Mouse (Mus musculus): ENCODE data around the gene Ybx2. TPM values are rescaled to one million over a fixed set of nuclear protein-coding genes. Genes with fewer than 3 reads are reported as not detected.

Gene Ybx2
- total RNA-seq (2014; rRNA removed): 7.8 and 22.8 TPM in 2 replicates
- polyA plus RNA-seq (2015; fragmentation: Nextera tagmentation; extraction: Ambion mirVana): 1.5 and 2.5 TPM in 2 replicates

GRCm38 (mm10) chr11:69935137-69935879 lies at the start of gene Ybx2:
TSS of gene Ybx2 (plus strand) at chr11:69935796.
- H3K9me3 ChIP-seq (ENCODE audit: low read length): no peaks in the 10 kb centered on the region
- H3K4me2 ChIP-seq (ENCODE audit: low read depth): peak within 1 kb of the TSS; percentile 98
- peak; percentile 93 for ATAC-seq
- H3K9ac ChIP-seq: peak within 1 kb of the TSS; percentile 55
- DNase-seq: peak; percentile 93
- 0 out of 2 replicates have a peak, but pooled peaks have one; percentile 23 for TF ChIP-seq CTCF (IDR thresholded peaks at IDR 0.05; ENCODE audit: low read depth)
- no peaks in the 10 kb centered on the region for H3K27me3 ChIP-seq (ENCODE audit: insufficient read depth, low read length)
- H3K27ac ChIP-seq (ENCODE audit: low read depth, low read length): no peak within 1 kb of the TSS
- 3% methylated on average over 49 of the region's 62 CpGs for WGBS
- no peaks in the 10 kb centered on the region for H3K36me3 ChIP-seq (ENCODE audit: insufficient read depth)
- H3K4me3 ChIP-seq (ENCODE audit: low read depth, low read length): peak within 1 kb of the TSS; percentile 55
- peaks cover 8% of the 10 kb centered on the region for H3K4me1 ChIP-seq (ENCODE audit: insufficient read depth)

GRCm38 (mm10) chr11:69886907-69887635 lies 48.5 kb upstream of the Ybx2 start:
- WGBS: 69% methylated on average over 8 of the region's 8 CpGs
- ATAC-seq: no peak

GRCm38 (mm10) chr11:69891482-69891881 lies 44.1 kb upstream of the Ybx2 start:
- DNase-seq (no peak), ATAC-seq (no peak)
- H3K9ac ChIP-seq: no peak overlapping the region
- H3K4me2 ChIP-seq (ENCODE audit: low read depth): no peak overlapping the region
- no peaks in the 10 kb centered on the region for H3K9me3 ChIP-seq (ENCODE audit: low read length)
- TF ChIP-seq CTCF (IDR thresholded peaks at IDR 0.05; ENCODE audit: low read depth): no peak
- no peaks in the 10 kb centered on the region for H3K36me3 ChIP-seq (ENCODE audit: insufficient read depth)
- no peaks in the 10 kb centered on the region for H3K27me3 ChIP-seq (ENCODE audit: insufficient read depth, low read length)
- H3K27ac ChIP-seq (ENCODE audit: low read depth, low read length): no peak overlapping the region
- no peak overlapping the region for H3K4me3 ChIP-seq (ENCODE audit: low read depth, low read length)
- WGBS: 53% methylated on average over 4 of the region's 4 CpGs
- H3K4me1 ChIP-seq (ENCODE audit: insufficient read depth): no peaks in the 10 kb centered on the region

More at GRCm38 (mm10) chr11:69886907-69887635, 48.5 kb upstream of the Ybx2 start:
- no peak overlapping the region for H3K27ac ChIP-seq (ENCODE audit: low read depth, low read length)
- TF ChIP-seq CTCF (IDR thresholded peaks at IDR 0.05; ENCODE audit: low read depth): no peak
- DNase-seq: no peak
- H3K4me1 ChIP-seq (ENCODE audit: insufficient read depth): no peaks in the 10 kb centered on the region
- H3K27me3 ChIP-seq (ENCODE audit: insufficient read depth, low read length): no peaks in the 10 kb centered on the region
- no peak overlapping the region for H3K4me2 ChIP-seq (ENCODE audit: low read depth)
- H3K36me3 ChIP-seq (ENCODE audit: insufficient read depth): no peaks in the 10 kb centered on the region
- H3K4me3 ChIP-seq (ENCODE audit: low read depth, low read length): no peak overlapping the region
- no peaks in the 10 kb centered on the region for H3K9me3 ChIP-seq (ENCODE audit: low read length)
- H3K9ac ChIP-seq: no peak overlapping the region

- peaks cover 8% of the 10 kb centered on the region for H3K4me1 ChIP-seq (ENCODE audit: insufficient read depth)
- ATAC-seq: no peak
- no peak overlapping the region for H3K27ac ChIP-seq (ENCODE audit: low read depth, low read length)
- TF ChIP-seq CTCF (IDR thresholded peaks at IDR 0.05; ENCODE audit: low read depth): no peak
- DNase-seq: no peak
- no peak overlapping the region for H3K4me3 ChIP-seq (ENCODE audit: low read depth, low read length)
- H3K9ac ChIP-seq: no peak overlapping the region
- no peaks in the 10 kb centered on the region for H3K27me3 ChIP-seq (ENCODE audit: insufficient read depth, low read length)
- 84% methylated on average over 5 of the region's 5 CpGs for WGBS
- no peaks in the 10 kb centered on the region for H3K9me3 ChIP-seq (ENCODE audit: low read length)
- H3K4me2 ChIP-seq (ENCODE audit: low read depth): no peak overlapping the region
- no peaks in the 10 kb centered on the region for H3K36me3 ChIP-seq (ENCODE audit: insufficient read depth)
Observed at GRCm38 (mm10) chr11:69894671-69895070, 40.9 kb upstream of the Ybx2 start.

GRCm38 (mm10) chr11:69895291-69895690 lies 40.3 kb upstream of the Ybx2 start, which contains the start of gene Acap1:
TSS of gene Acap1 (minus strand) at chr11:69895539.
- ATAC-seq (no peak), DNase-seq (no peak)
- Histone ChIP-seq H3K9me3 (ENCODE audit: low read length) (no peaks in the 10 kb centered on the region), H3K27me3 (ENCODE audit: insufficient read depth, low read length) (no peaks in the 10 kb centered on the region), H3K36me3 (ENCODE audit: insufficient read depth) (no peaks in the 10 kb centered on the region), H3K9ac (no peak within 1 kb of the TSS), H3K4me3 (ENCODE audit: low read depth, low read length) (no peak within 1 kb of the TSS), H3K4me2 (ENCODE audit: low read depth) (no peak within 1 kb of the TSS), H3K4me1 (ENCODE audit: insufficient read depth) (peaks cover 10% of the 10 kb centered on the region), H3K27ac (ENCODE audit: low read depth, low read length) (no peak within 1 kb of the TSS)
- TF ChIP-seq CTCF (IDR thresholded peaks at IDR 0.05; ENCODE audit: low read depth): no peak
- 87% methylated on average over 4 of the region's 4 CpGs for WGBS

DNA sequence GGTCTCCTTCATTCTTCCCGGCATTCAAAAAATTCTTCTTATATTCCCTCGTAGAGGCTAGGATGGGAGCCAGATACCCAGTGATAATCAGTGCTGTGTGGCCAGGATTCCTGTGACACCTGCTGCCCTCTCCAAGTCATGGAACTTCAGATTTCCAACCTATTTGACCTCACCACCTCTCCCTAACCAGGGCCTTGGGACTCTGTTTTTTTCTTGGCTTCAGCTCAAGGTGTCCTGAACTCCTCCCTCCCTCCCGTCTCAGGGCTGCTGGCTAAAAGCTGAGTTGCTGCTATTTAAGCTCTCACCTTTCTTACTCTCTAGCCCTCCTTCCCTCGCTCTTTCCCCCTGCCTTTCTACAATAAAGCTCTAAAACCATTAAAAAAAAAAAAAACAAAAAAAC lies 35.7 kb upstream of the Ybx2 start:
- Histone ChIP-seq H3K36me3 (ENCODE audit: insufficient read depth) (peaks cover 16% of the 10 kb centered on the region), H3K9ac (peak overlapping the region; percentile 74), H3K4me1 (ENCODE audit: insufficient read depth) (peaks cover 14% of the 10 kb centered on the region), H3K27me3 (ENCODE audit: insufficient read depth, low read length) (no peaks in the 10 kb centered on the region), H3K4me3 (ENCODE audit: low read depth, low read length) (peak overlapping the region; percentile 82), H3K9me3 (ENCODE audit: low read length) (no peaks in the 10 kb centered on the region), H3K27ac (ENCODE audit: low read depth, low read length) (no peak overlapping the region; the same call in 1 of the 2 replicates), H3K4me2 (ENCODE audit: low read depth) (peak overlapping the region; percentile 89)
- 7% methylated on average over 4 of the region's 4 CpGs for WGBS
- no peak for ATAC-seq
- peak; percentile 26 for DNase-seq
- no peak for TF ChIP-seq CTCF (IDR thresholded peaks at IDR 0.05; ENCODE audit: low read depth)
